Mouse (Mus musculus): ENCODE results near the gene 4933403O08Rik. TPM values are rescaled to one million over a fixed set of nuclear protein-coding genes. Genes with fewer than 3 reads are reported as not detected.

Gene 4933403O08Rik
- not detected in 2 replicates for total RNA-seq (2014; fragmentation: Nextera tagmentation)
- total RNA-seq (2017): not detected in 2 replicates

DNA sequence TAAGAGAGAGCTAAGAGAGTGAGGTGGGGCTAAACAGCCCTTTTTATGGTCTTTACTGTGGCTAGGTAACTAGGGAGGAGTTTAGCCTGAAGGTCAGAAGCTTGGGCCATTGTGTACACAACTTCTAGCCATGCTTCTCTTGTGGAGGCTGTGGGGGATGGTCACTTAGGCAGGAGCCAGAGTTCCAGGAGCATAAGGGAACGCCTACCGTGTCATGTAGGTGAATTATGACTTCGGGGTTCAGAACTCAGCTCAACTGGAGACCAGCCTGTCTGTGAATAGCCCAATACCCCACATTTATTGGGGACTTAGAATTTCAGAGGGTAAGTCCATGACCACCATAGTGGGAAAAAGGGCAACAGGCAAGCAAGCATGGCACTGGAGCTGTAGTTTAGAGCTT, at the start of gene 4933403O08Rik:
Gene 4933403O08Rik, plus strand, starts transcription at position 301 of the 400 bp plus-strand sequence.
- ATAC-seq (replicated peaks; ENCODE audit: low FRiP score, low TSS enrichment, poor library complexity, severe bottlenecking): no peak

GRCm38 (mm10) chrX:112242916-112243315, 4.1 kb downstream of the 4933403O08Rik start:
- no peak for ATAC-seq (replicated peaks; ENCODE audit: low FRiP score, low TSS enrichment, poor library complexity, severe bottlenecking)

DNA sequence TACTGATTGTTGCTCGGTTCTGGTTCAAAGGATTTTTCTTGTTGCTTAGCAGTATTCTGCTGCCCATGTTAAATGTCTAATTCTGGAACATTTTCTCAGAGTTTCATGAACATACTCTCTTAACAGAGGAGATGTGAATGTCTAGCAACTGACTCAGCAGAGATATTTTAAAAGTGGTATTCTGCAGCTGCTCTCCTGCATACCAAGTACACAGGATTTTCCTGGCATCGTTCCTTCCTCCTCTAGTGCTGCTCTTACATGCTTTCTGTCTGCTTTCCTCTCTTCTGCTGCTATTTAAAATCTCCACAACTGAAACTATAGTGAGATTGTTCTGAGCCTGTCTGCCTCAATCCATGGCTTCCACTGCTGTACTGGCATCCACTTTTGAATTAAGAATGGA, 16.7 kb downstream of the 4933403O08Rik start:
- ATAC-seq (replicated peaks; ENCODE audit: low FRiP score, low TSS enrichment, poor library complexity, severe bottlenecking): no peak

DNA sequence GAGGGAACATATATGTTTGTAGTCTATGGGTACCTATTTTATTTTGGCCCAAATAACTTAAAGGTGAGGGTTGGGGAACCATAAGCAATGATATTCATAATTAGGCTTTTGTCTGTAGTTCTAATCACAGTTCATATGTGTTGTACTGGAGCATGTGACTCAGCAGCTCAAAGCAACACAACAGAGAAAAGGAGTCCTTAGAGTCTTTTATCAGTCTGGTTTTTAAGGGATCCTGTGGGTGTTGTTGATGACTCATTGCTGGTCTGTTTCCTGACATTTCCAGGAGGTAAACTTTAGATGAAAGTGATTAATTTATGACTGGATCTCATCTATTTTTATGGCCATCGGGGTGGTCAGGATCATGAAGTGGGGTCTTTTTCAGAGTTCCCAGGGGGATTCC, 34.7 kb downstream of the 4933403O08Rik start:
- no peak for ATAC-seq (replicated peaks; ENCODE audit: low FRiP score, low TSS enrichment, poor library complexity, severe bottlenecking)

Other genes starting within 250 kb of the 4933403O08Rik start
- gene Tex16, start 228.0 kb upstream of the 4933403O08Rik start, total RNA-seq (2014; fragmentation: Nextera tagmentation): not detected in 2 replicates
- gene Tex16, start 228.0 kb upstream of the 4933403O08Rik start, total RNA-seq (2017): not detected in 2 replicates
- 24.9 and 42.0 TPM in 2 replicates for gene Apool, start 72.3 kb downstream of the 4933403O08Rik start, total RNA-seq (2014; fragmentation: Nextera tagmentation)
- 33.2 and 42.2 TPM in 2 replicates for gene Apool, start 72.3 kb downstream of the 4933403O08Rik start, total RNA-seq (2017)
- gene Satl1, start 167.7 kb downstream of the 4933403O08Rik start, total RNA-seq (2014; fragmentation: Nextera tagmentation): not detected in 2 replicates
- gene Satl1, start 167.7 kb downstream of the 4933403O08Rik start, total RNA-seq (2017): not detected in 2 replicates